Mouse (Mus musculus): ENCODE measurements at regions not wholly inside any gene's neighbourhood (a gene's known extent, or its start where the extent isn't known, plus 50 kb on each side); places are given as distances from the start of the nearest gene placed in this dataset.

GRCm38 (mm10) chr4:142574528-142574927, 335.3 kb upstream of the Kazn start:
- Histone ChIP-seq H3K4me3 (replicated peaks; ENCODE audit: control insufficient read depth, low read depth, low read length) (no peak overlapping the region), H3K27ac (ENCODE audit: control insufficient read depth, insufficient read depth, low read depth, low read length, poor library complexity) (no peak overlapping the region), H3K4me1 (ENCODE audit: control insufficient read depth, insufficient read depth, low read length) (no peaks in the 10 kb centered on the region)
- WGBS, result 73% methylated on average over 1 of the region's 1 CpGs
- TF ChIP-seq CTCF (IDR thresholded peaks at IDR 0.05; ENCODE audit: control insufficient read depth, insufficient read depth, low read length) (no peak), POLR2A (IDR thresholded peaks at IDR 0.05; ENCODE audit: borderline replicate concordance, control insufficient read depth, low read depth, low read length) (no peak)

GRCm38 (mm10) chr4:142570712-142571111, 331.5 kb upstream of the Kazn start:
- 6% methylated on average over 7 of the region's 7 CpGs for WGBS
- Histone ChIP-seq H3K4me3 (replicated peaks; ENCODE audit: control insufficient read depth, low read depth, low read length) (no peak overlapping the region), H3K4me1 (ENCODE audit: control insufficient read depth, insufficient read depth, low read length) (no peaks in the 10 kb centered on the region), H3K27ac (ENCODE audit: control insufficient read depth, insufficient read depth, low read depth, low read length, poor library complexity) (no peak overlapping the region)
- no peak for TF ChIP-seq CTCF (IDR thresholded peaks at IDR 0.05; ENCODE audit: control insufficient read depth, insufficient read depth, low read length)
- TF ChIP-seq POLR2A (IDR thresholded peaks at IDR 0.05; ENCODE audit: borderline replicate concordance, control insufficient read depth, low read depth, low read length), result no peak

- Histone ChIP-seq H3K4me1 (ENCODE audit: control insufficient read depth, insufficient read depth, low read length) (no peaks in the 10 kb centered on the region), H3K27ac (ENCODE audit: control insufficient read depth, insufficient read depth, low read depth, low read length, poor library complexity) (no peak overlapping the region), H3K4me3 (replicated peaks; ENCODE audit: control insufficient read depth, low read depth, low read length) (no peak overlapping the region)
- WGBS, result 70% methylated on average over 6 of the region's 6 CpGs
- TF ChIP-seq POLR2A (IDR thresholded peaks at IDR 0.05; ENCODE audit: borderline replicate concordance, control insufficient read depth, low read depth, low read length) (no peak), CTCF (IDR thresholded peaks at IDR 0.05; ENCODE audit: control insufficient read depth, insufficient read depth, low read length) (no peak)
Observed at GRCm38 (mm10) chr4:142568556-142568955, 329.4 kb upstream of the Kazn start.

- H3K27ac ChIP-seq (ENCODE audit: control insufficient read depth, insufficient read depth, low read depth, low read length, poor library complexity), result no peak overlapping the region
- TF ChIP-seq CTCF (IDR thresholded peaks at IDR 0.05; ENCODE audit: control insufficient read depth, insufficient read depth, low read length) (no peak), POLR2A (IDR thresholded peaks at IDR 0.05; ENCODE audit: borderline replicate concordance, control insufficient read depth, low read depth, low read length) (no peak)
- no peaks in the 10 kb centered on the region for H3K4me1 ChIP-seq (ENCODE audit: control insufficient read depth, insufficient read depth, low read length)
- no peak overlapping the region for H3K4me3 ChIP-seq (replicated peaks; ENCODE audit: control insufficient read depth, low read depth, low read length)
- 71% methylated on average over 3 of the region's 3 CpGs for WGBS
Observed at GRCm38 (mm10) chr4:142554716-142555115, 315.5 kb upstream of the Kazn start.

- TF ChIP-seq POLR2A (IDR thresholded peaks at IDR 0.05; ENCODE audit: borderline replicate concordance, control insufficient read depth, low read depth, low read length), result no peak
- no peak overlapping the region for H3K4me3 ChIP-seq (replicated peaks; ENCODE audit: control insufficient read depth, low read depth, low read length)
- no peaks in the 10 kb centered on the region for H3K4me1 ChIP-seq (ENCODE audit: control insufficient read depth, insufficient read depth, low read length)
- no peak overlapping the region for H3K27ac ChIP-seq (ENCODE audit: control insufficient read depth, insufficient read depth, low read depth, low read length, poor library complexity)
- 83% methylated on average over 1 of the region's 1 CpGs for WGBS
Observed at GRCm38 (mm10) chr4:142545871-142546270, 306.7 kb upstream of the Kazn start.

GRCm38 (mm10) chr4:142545187-142545586, 306.0 kb upstream of the Kazn start:
- no peak for TF ChIP-seq POLR2A (IDR thresholded peaks at IDR 0.05; ENCODE audit: borderline replicate concordance, control insufficient read depth, low read depth, low read length)
- no peak for TF ChIP-seq CTCF (IDR thresholded peaks at IDR 0.05; ENCODE audit: control insufficient read depth, insufficient read depth, low read length)
- 58% methylated on average over 1 of the region's 1 CpGs for WGBS
- H3K27ac ChIP-seq (ENCODE audit: control insufficient read depth, insufficient read depth, low read depth, low read length, poor library complexity), result no peak overlapping the region

GRCm38 (mm10) chr4:142544736-142545135, 305.5 kb upstream of the Kazn start:
- H3K4me3 ChIP-seq (replicated peaks; ENCODE audit: control insufficient read depth, low read depth, low read length), result no peak overlapping the region
- no peak for TF ChIP-seq POLR2A (IDR thresholded peaks at IDR 0.05; ENCODE audit: borderline replicate concordance, control insufficient read depth, low read depth, low read length)
- no peak for TF ChIP-seq CTCF (IDR thresholded peaks at IDR 0.05; ENCODE audit: control insufficient read depth, insufficient read depth, low read length)
- no peaks in the 10 kb centered on the region for H3K4me1 ChIP-seq (ENCODE audit: control insufficient read depth, insufficient read depth, low read length)
- WGBS, result 67% methylated on average over 8 of the region's 8 CpGs
- no peak overlapping the region for H3K27ac ChIP-seq (ENCODE audit: control insufficient read depth, insufficient read depth, low read depth, low read length, poor library complexity)

More at GRCm38 (mm10) chr4:142545187-142545586, 306.0 kb upstream of the Kazn start:
- Histone ChIP-seq H3K4me1 (ENCODE audit: control insufficient read depth, insufficient read depth, low read length) (no peaks in the 10 kb centered on the region), H3K4me3 (replicated peaks; ENCODE audit: control insufficient read depth, low read depth, low read length) (no peak overlapping the region)

- no peaks in the 10 kb centered on the region for H3K4me1 ChIP-seq (ENCODE audit: control insufficient read depth, insufficient read depth, low read length)
- 76% methylated on average over 12 of the region's 12 CpGs for WGBS
- TF ChIP-seq CTCF (IDR thresholded peaks at IDR 0.05; ENCODE audit: control insufficient read depth, insufficient read depth, low read length), result no peak
- no peak for TF ChIP-seq POLR2A (IDR thresholded peaks at IDR 0.05; ENCODE audit: borderline replicate concordance, control insufficient read depth, low read depth, low read length)
- H3K4me3 ChIP-seq (replicated peaks; ENCODE audit: control insufficient read depth, low read depth, low read length), result no peak overlapping the region
- H3K27ac ChIP-seq (ENCODE audit: control insufficient read depth, insufficient read depth, low read depth, low read length, poor library complexity), result no peak overlapping the region
Observed at GRCm38 (mm10) chr4:142539200-142539750, 300.1 kb upstream of the Kazn start.

- no peak overlapping the region for H3K27ac ChIP-seq (ENCODE audit: control insufficient read depth, insufficient read depth, low read depth, low read length, poor library complexity)
- 57% methylated on average over 6 of the region's 6 CpGs for WGBS
- H3K4me1 ChIP-seq (ENCODE audit: control insufficient read depth, insufficient read depth, low read length), result no peaks in the 10 kb centered on the region
- no peak overlapping the region for H3K4me3 ChIP-seq (replicated peaks; ENCODE audit: control insufficient read depth, low read depth, low read length)
- no peak for TF ChIP-seq CTCF (IDR thresholded peaks at IDR 0.05; ENCODE audit: control insufficient read depth, insufficient read depth, low read length)
- TF ChIP-seq POLR2A (IDR thresholded peaks at IDR 0.05; ENCODE audit: borderline replicate concordance, control insufficient read depth, low read depth, low read length), result no peak
Observed at GRCm38 (mm10) chr4:142527080-142527479, 287.9 kb upstream of the Kazn start.
